Mouse (Mus musculus) olfactory bulb, adult 2 months (tissue): Measurements from ENCODE around the gene Riox1.

Experiments
- CTCF ChIP-seq: fragments of 200-500 bp; IDR thresholded peaks from 2 replicates; pipeline ENCODE4 v1.5.1; 2012; ENCODE audit warnings: low read depth, mild to moderate bottlenecking, low read length, moderate library complexity; ENCODE audit not compliant: insufficient read depth
- POLR2A ChIP-seq: fragments of 200-500 bp; IDR thresholded peaks from 2 replicates; pipeline ENCODE4 v1.6.1; 2012; ENCODE audit warnings: mild to moderate bottlenecking, low read depth, low read length, moderate library complexity; ENCODE audit not compliant: insufficient read depth

- no peak for TF ChIP-seq CTCF
- TF ChIP-seq POLR2A: no peak
Measured at GRCm38 (mm10) chr12:83923486-83923859, 26.9 kb upstream of the Riox1 start.
